Mouse (Mus musculus) thymus, postnatal 10 days (tissue): ENCODE results near the gene Pi4k2a.

Experiments used
- DNase-seq, 2 experiments: peaks; one replicate each; pipeline ENCODE4 v3.0.0; 2021; ENCODE audit warnings: low spot score in 2 of 2

The Pi4k2a gene

DNA sequence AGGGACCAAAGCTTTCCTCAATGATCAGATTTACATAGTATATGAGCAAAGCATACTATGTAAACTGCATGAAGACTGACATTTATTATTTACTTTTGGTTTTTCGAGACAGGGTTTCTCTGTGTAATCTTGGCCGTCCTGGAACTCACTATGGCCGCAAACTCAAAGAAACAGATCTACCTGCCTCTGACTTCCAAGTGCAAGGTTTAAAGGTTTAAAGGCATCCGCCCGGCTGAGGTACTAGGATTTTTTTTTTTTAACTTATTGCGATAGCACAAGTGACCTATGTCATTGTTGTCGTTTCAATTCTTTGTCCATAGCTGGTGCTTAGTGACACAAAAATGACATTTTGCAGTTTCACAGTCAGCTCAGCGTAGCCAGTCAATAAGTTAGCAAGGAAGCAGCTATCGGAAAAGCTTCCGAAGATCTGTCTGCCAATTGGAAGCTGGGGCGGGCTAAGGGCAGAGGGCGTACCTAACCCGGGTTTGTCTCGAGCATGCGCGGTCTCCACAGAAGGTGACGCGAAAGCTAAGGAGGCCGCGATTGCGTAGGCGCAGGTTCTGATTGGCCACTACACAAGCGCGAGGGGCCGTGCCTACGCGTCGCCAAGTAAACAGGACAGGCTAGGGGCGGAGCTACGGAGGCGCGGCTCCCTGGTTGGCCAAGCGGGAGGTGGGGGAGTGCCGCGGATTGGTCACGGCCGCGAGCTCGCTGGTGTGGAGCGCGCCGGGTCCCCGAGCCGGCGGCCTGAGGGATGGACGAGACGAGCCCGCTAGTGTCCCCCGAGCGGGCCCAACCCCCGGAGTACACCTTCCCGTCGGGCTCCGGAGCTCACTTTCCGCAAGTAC lies at the start of gene Pi4k2a:
Gene Pi4k2a (plus strand): TSS at position 723 of the 848 bp plus-strand sequence.
- DNase-seq, result peak; percentile 97 to 99

DNA sequence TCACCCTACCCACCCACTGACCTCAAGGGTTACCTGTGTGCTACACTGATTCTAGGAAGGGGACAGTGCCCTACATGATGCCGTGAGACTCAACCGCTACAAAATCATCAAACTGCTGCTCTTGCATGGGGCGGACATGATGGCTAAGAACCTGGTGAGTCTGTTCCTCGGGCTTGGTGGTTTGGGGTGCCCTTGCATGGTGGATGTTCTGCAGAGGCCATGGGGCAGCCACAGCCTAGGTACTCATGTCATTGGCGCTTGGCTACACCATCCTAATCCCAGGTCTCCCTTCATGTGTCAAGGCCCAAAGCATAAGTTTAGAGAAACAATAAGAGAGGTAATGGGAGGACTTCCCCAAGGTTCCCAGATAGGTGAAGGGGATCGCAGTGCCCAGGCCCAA lies 46.3 kb upstream of the Pi4k2a start:
- no peak for DNase-seq

DNA sequence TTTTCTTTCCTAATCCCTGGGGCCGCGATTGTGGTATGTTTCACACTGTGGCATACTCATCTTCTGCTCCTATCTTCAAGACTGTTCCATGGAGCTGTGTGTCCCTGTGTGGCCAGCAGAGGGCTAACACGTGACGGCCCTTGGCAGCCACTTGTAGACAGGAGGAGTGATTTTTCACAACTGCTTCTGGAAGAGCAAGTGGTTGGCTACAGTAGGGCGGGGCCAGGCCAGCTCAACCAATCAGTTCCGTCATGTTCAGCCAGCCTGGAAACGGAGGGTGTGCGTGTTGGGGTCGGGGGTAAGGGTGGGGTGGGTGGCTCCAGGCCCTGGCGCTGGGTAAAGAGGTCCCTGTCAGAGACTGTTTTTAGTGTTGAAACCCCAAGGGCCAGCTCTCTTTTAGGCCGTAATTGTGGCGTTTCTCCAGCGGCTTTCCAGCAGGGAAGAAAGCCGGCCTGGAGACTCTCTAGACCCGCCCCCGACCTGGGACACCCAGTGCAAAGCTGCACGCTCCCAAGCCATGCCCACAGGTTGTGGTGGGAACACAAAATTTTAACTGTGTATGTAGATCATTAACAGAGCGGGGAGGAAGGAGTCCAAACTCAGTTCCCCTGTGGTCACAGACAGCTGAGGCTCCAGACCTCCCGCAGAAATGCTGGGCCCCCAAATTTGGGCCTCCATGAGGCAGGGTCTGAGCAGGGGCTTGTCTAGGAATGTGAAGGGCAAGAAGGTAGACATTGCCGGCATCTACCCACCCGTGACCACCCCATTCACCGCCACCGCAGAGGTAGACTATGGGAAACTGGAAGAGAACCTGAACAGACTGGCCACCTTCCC lies 44.8 kb upstream of the Pi4k2a start, which contains the start of gene Hoga1:
Gene Hoga1 (plus strand): TSS at position 342 of the 834 bp plus-strand sequence.
- DNase-seq, result peak; percentile 52 to 65

DNA sequence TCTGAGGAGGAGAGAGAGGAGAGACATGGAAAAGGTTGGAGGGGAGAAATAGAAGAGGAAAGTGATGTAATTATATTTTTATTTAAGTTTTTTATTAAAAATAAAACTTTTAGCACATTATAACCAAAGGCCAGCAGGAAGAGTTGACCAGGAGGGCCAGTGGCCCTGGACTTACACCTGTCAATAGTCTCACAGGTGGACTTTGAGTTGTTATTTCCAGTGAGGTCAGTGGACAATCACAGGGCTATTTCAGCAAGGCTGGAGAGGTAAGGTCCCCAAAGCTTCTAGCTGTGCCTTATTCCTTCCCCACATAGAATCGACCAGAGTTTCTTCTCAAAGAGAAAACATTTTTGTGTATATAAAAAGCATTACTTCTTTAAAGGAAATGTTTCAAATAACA lies 40.0 kb upstream of the Pi4k2a start:
- no peak for DNase-seq

DNA sequence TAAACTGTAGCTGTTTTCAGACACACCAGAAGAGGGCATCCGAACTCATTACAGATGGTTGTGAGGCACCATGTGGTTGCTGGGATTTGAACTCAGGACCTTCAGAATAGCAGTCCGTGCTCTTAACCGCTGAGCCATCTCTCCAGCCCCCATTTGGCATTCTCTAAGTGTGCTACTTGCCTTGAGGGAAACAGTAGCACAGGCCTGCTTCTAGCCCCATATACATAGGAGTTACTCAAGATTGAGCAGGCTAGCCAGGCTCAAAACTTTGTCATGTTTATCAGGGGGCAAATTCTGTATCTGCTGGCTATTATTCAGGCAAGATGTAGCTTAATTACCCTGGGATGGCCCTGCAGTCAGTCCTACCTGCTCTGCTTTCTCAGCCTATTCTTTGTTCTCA lies 38.9 kb upstream of the Pi4k2a start:
- no peak for DNase-seq

DNA sequence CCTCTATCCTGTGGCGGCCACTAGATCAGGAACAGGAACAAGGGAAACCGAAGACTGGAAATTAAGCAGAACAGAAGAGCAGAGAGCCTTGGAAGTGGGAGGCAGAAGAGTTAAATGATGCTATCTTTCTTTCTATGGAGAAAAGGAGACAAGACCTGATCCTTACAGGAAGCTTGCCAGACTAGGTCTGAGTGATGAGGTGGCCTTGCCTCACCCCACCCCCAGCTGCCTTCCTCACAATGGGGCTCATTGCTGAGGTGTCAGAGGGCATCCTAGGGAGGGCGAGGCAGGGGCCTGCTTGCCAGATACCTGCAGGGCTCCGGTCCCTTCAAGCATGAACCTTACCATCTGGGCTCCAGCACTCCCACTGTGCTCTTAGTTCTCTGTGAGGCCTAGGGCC lies 38.3 kb upstream of the Pi4k2a start, which contains the start of gene 4933411K16Rik:
Gene 4933411K16Rik (plus strand): TSS at position 301 of the 400 bp plus-strand sequence.
- no peak for DNase-seq

DNA sequence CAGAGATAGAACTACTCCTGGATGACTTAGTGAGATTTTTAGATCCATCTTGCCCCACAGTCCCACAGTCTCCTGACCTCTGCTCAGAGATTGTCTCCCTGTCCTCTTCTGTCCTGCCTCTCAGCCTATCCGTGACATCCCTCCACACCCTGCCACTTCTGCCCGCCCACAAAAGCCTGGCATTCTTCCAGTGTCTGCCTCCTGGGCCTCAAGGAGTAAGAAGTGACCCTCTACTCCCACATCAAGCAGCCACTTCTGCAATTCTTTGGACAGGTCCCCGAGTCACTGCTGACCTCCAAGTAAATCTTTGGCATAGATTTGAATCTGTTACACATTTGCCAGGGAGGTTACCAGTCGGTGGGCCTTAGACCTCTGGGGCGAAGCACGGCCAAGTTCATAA lies 36.0 kb upstream of the Pi4k2a start:
- no peak for DNase-seq

DNA sequence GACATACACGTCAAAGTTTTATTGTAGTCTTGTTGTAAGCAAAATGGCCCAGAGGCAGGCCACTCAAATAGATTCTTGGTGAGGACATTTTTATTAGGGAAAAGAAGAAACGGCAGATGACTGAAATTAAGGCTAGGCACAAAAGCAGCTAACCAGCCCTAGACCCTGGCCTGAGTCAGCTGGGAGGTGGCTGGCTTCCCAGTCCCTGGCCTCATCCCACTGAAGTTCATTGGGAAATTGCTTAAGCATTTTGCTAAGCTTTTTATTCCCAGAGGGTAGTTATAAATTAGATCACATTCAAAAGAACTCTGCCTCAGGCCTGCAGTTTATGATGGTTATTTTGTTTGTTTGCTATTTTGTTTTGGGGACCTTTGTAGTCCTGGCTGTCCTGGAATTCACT lies 34.4 kb upstream of the Pi4k2a start:
- DNase-seq, result no peak

DNA sequence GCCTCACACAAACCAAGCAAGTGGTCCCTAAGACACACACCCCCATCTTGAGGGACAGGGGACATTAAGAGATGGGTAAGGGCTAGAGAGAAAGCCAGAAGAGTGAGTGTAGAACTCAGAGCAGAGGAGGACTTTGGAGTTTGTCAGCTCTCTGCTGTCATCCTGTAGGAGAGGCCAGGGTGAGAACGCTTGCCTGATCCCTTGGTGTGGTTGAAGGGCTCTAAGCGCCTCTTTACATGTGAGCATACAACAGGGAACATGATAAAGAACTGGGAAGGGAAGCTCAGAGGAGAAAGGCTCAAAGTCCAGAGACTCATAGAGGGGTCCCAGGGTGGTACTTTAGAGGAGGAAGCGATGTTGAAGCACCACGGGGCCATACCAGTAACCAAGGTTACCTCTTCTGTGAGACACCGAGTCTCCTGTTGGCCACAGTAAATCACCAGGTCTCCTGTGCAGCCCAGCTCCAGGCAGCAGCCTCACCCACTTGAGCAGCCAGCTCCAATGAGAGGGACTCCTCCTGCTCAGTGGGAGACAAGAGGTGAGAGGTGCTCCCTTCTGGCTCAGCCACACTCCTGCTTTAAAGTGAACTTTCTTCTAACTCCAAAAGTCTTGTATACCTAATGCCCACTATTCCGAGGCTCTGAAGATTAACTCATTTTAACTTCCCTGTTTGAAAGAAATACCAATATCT lies 33.4 kb upstream of the Pi4k2a start:
- DNase-seq, result no peak

DNA sequence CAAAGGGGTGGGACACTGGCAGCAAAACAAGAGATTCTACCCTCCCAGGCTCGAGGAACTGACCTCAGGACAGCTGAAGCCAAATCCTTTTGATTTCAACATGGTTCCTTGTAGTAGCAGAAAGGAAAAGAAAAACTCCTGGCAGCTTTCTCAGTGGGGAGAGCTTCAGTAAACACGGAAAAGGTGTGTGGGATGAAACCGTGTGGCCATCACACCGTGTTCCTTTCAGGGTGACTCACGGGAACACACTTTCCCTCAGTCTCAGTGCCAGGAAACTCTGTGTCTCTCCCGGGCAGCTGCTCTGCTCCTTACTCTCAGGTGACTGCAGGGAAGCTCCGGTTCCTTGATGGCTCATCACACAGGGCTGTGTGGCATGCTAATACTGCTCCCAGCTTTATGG lies 31.8 kb upstream of the Pi4k2a start:
- no peak for DNase-seq

DNA sequence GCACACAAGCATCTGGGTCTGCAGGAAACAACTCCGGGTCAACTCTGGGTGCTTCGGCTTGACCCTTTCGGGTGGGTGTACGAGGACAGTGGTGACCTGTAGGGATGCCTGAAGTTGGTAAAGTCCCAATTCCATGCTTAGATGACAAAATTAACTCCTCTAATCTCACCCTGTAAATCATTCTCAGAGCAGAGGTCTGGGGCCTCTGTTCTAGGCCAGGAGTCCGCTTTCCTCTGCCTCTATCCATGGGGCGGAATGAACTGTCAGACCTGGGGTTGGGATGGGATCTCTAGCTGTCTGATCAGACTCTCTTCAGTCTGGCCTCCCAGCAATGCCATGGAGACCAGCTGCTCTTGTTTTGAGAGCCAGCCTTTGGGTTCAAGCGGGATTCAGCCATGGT lies 28.8 kb upstream of the Pi4k2a start:
- no peak for DNase-seq

DNA sequence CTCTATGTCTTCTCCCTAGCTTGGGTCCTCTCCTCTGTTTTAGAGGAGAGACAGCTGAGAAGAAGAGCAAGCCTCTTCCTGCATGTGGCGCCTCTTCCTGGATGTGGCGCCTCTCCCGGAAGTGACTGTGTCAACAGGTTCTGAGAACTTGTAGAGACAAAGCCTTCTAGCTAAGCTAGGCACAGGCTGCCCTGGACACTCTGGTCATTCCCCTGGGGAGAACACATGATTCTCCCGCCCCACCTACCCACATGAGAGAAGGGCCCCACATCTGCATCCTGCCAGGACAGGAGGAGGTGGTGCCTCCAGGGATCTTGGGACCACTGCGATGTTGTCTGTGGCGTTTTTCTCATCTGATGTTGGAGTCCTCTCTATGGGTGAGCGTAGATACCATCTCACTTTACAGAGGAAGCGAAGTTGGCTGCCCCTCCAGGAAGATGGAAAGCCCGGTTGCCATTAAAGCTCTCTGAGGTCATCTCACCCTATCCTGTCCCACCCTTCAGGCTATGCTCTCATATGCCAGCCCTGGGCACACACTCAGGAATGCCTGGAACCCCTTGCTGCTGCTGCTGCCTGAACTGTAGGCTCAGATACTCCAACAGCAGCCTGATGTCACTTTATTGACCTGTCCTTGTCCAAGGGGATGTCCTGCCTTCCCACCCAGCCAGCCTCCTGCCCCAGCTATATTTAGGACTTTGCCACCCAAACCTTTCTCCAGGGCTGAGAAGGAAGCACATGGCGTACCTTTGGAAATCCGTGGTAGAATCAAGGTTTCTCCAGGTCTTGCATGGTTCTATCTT lies 21.6 kb upstream of the Pi4k2a start:
- no peak for DNase-seq

DNA sequence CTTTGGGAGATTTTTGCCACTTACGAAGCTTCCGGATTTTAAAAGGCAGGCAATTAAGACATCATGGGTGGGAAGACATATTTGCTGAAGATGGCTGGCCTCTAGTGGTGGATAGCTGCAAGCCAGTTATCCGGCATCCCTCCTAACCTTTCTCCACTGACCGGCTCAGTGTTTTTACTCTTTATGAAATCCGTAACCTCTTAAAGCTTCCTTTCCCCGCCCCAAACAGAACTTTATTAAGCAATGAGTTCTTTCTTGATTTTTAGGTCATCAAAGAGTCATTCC lies 21.1 kb upstream of the Pi4k2a start:
- no peak for DNase-seq

DNA sequence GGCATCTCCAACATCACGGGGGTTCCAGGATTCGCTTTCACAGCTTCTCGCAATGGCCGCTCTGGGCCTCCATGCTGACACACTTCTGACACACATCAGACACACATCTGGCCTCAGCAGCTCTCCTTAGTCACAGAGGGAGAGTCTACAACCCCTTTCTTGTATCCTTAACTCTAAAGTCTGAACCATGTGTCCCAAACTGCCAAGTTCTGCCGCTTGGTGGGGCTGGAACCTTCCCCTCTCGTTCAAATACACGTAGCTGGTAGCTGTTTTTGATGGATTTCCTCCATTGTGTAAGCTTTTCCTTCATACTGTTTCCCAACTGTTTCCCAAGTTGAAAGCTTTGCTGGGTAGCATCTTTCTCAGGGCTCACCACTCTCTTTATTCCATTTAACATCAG lies 19.0 kb upstream of the Pi4k2a start:
- no peak for DNase-seq

DNA sequence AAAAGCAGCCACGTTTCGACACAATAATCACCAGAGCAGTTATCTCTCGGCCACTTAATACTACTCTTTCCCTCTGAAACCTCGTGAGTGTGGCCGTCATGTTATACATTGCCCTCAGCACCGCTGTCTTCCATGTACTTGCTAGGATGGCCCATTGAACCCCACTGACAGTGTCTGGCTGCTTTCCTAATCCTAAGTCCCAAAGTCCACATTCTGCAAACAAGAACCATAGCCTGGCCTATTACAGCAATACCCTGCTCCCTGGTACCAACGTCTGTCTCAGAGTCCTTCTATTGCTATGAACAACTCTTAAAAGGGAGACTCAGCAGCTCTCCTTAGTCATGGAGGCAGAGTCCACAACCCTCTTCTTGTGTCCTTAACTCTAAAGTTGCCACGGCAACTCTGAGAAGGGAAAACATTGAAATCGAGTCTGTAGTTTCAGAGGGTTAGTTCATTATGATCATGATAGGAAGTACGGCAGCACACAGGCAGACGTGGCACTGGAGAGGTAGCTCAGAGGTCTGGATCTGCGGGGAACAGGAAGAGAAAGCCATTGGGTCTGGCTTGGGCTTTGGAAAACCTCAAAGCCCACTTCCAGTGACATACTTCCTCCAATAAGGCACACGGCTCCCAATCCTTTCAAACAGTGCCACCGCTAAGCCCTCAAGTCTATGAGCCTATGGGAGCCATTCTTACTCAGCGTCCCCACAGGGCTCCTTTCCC lies 18.2 kb upstream of the Pi4k2a start:
- DNase-seq, result no peak

DNA sequence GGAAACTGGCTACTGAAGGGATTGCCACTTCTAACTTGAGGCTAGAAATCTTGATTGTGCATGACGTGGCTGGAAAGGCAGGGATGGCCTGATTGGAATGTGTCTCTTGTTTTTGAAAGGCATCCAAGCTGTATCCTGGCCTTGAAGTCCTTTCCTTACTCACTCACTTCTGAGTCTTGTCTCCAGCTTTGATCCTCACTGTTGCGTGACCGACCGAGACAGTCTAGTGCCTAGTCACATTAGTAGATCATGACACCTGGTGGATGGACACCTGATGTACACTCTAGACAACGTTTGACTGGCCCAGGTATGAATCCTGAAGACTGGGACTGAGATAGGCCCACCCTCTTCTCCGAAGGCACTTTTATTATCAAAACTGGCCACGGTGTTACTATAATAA lies 17.5 kb upstream of the Pi4k2a start:
- DNase-seq, result no peak

DNA sequence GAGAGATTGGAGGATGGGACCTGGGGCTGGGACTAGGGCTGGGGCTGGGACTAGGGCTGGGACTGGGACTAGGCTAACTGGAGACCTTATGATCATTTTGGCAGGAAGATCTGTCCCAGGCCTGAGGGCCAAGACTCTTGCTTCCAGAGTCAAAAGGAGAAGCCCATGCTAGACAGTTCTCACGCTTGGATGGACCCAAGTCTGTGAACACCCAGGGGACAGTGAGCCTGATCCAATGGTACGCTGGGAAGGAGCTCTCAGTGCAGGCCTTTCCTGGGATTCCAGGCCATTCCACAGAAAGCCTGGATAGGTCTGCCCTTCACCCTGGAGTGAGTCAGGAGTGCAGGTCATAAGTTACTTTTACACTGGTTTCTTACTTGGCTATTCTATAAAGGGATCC lies 15.2 kb upstream of the Pi4k2a start:
- DNase-seq, result no peak

DNA sequence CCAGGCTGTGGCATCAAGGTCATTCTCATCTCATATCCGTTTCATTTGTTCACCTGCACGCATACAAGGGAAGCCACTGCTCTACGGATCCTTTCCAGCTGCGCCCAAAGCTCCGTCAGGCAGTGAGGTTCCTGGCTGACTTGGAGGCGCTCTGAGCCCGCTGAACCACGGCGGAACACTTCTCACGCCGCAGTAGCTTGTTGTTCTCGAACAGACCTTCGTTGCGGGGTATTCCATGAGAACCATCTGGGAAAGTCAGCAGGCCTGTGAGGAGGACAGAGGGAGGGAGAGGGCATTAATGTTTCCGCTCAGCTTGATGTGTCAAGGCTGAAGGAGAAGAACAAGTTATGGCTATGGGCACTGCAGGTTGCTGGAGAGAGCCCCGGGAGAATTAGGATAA lies 14.3 kb upstream of the Pi4k2a start:
- no peak for DNase-seq

DNA sequence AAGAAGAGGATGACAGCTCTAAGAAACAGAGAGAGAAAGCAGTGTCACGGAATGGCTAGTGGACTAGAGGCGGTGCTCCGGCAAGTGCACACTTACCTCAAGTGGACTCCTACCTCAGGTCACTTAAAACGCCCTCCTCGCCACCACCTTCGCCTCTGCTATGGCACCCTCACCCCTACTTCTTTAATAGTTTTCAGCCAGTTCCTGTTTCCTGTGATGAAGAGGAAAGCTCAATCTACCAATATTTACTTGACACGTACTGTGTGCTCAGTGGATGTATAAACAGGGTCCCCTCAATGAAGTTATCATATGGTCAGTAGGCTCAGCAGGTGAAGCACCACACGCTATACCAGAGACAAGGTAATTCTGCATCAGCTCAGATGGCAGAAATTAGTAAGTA lies 11.7 kb upstream of the Pi4k2a start:
- no peak for DNase-seq

DNA sequence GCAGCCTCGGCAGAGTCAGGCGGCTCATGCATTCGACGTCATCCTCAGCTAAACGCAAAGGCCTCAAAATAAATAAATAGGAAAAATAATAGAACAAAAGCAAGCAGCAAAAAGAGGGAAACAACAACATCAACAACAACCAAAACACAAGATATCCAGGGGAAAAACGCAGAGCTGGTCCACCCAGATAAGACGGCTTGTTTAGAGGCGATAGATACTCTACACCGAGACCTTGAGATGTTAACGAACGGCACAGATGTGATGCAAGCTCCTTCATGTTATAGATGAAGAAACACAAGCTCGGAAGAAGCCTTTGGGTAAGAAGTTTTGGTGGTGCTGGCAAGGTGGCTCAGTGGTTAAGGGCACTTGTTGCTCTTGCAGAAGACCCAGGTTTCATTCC lies 11.3 kb upstream of the Pi4k2a start:
- no peak for DNase-seq

DNA sequence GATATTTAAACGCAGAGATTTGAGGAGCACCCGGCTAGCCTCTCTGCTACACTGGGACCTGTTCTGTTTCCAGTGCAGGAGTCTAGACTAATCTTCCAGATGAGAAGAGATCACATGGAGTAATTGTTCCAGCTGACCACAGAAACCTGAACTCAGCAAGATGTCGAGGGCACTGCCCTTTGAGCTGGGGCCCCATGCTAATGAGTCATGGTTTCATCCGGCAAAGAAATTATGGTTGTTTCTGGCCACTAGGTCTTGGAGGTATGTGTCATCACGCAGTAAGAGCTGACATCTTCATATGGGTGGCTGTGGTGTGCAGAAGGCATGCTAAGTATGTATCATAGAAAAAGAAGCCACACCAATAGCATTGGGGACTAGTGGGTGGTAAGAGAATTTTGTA lies 10.3 kb upstream of the Pi4k2a start:
- no peak for DNase-seq
